Mouse (Mus musculus): ENCODE measurements at regions not wholly inside any gene's neighbourhood (a gene's known extent, or its start where the extent isn't known, plus 50 kb on each side); places are given as distances from the start of the nearest gene placed in this dataset.

DNA sequence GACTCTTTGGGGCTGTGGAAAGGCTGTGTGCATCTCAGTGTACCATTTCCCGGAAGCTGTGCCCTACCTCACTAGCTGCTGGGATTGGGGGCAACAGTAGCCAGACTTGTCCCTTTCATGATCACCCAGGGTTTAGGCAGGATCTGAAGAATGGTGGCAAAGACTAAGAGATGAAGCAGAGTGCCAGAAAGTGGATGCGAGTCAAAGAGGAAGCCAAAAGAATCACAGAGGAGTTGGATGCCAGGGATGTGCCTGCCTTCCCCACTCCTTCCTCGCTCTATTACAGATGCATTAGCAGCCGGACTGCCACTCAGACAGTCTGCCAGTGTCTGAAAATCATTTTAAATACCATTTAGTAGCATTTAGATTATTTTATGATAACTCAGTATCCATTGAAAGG lies 271.5 kb upstream of the Slc24a2 start:
- in situ Hi-C loops (cut with MboI, MseI) = no loop called here

DNA sequence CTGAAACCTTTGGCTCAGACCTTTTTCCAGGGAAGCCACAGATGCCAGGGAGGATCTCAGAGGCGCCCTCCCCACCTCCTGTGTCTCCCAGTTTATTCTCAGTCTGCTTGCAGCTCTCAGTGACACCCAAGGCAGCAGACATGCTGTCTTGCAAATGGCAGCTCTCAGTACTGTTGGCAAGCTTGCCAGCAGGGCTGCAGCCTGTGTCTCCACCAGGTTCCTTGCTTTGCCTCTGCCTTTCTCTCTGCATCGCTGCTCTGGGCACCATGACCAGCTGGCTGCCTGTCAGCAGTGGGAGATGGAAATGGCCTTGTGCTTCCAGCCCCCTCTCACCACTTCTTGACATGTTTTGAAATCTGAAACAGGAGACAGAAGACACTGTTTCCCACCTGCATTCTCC lies 270.2 kb upstream of the Slc24a2 start:
- in situ Hi-C loops (cut with MboI, MseI) = no loop called here

DNA sequence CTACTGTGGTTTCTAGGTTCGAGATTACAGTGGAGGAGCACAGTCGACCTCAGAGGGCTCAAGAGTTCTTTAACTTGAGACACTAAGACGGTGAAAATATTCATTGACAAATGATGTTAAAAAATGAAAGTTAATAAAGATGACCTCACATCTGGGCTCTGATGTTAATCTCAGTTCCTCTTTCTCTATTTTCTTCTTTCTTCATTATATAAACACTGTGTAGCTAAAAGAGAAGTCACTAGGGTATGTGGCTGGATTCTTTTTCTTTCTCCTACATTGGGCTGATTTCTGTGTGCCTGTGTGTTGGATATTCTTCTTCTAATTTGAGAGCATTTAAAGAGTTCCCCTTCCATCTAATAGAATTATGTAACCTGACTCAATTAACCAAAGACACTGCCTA lies 257.5 kb upstream of the Slc24a2 start:
- in situ Hi-C loops (cut with MboI, MseI) = no loop called here

DNA sequence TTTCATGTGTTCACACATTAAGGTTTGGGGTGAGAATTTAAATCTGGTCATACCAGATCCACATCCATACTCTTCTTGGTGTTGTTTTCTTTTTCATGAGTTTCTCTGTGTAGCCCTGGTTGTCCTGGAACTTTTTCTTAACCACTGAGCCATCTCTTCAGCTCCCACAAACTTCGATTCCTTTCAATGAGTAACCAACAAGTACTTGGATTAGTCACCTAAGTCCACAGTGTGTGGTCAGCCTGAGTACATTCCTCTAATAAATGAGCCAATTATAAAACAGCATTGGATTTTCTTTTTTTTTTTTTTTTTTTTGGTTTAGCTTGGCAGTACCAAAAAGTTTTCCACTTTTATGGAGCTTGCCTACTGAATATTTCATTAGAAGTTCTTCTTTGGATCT lies 245.3 kb upstream of the Slc24a2 start:
- in situ Hi-C loops (cut with MboI, MseI) = no loop called here

DNA sequence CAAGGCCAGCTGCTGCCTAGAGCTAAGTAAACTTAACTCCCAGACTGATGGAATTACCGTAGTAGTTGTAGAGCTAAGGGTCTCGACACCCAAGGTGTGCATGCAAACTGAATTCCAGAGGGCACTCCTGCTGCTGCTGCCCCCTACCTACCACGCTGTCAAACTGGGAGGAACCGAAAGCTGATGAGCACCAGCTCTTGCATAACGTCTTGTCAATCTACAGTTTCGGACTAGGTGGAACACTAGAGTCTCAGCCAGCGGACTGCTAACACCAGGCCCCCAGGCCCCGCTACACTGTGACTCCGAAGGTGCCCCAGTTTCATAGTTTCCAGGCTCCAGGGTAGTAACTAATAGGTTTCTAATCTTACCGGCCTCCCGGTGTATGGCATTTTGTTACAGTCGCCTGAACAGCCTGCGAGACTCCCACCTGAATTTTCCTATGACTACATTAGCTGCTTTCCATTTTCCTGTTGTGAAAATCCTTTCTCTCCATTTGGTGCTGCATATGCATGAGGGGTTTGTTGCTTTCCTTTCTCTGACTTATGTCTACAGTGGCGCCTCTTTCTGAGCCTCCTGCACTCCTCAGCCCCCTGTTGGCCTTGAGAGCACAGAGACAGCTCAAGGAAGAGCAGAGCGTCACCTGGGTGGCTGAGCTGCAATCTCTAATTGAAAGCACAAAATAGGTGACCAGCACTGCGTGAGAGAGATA lies 243.2 kb upstream of the Slc24a2 start:
- in situ Hi-C loops (cut with MboI, MseI) = no loop called here

DNA sequence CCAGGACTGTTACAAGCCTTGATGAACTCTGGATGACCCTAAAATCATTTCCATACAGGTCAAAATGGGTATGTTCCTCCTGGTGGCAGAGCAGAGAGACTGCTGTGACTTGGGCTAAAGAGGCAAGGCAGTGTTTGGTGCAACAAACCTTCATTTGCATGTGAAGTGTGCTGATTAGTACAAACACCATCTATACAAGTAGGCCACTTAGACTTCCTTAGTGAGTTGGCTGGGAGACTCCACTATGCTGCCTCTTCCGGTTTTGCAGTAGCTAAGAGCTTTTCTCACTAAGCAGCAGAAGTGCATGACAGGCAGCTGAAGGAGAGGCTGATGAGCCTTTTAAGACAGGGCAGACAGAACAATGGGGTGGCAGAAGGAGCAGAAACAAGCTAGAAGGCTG lies 242.5 kb upstream of the Slc24a2 start:
- in situ Hi-C loops (cut with MboI, MseI) = no loop called here

DNA sequence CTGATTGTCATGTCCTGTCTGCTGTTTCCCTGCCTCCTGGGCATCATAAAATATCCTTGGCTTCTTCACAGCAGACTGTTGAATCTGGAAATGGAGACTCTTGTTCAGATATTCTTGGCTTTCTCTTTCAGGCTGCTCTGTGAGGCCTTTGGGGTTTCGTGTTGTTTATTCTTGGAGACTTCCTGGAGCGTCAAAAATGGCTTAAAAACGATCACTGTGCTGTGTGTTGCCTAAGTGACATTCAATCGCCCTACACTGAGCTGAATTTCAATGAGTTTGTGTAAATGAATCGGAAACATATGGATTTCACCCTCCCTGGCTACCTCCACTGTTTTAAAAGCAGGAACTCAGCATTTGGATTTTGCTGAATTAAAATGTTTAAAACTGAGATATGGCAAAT lies 241.1 kb upstream of the Slc24a2 start:
- in situ Hi-C loops (cut with MboI, MseI) = no loop called here

DNA sequence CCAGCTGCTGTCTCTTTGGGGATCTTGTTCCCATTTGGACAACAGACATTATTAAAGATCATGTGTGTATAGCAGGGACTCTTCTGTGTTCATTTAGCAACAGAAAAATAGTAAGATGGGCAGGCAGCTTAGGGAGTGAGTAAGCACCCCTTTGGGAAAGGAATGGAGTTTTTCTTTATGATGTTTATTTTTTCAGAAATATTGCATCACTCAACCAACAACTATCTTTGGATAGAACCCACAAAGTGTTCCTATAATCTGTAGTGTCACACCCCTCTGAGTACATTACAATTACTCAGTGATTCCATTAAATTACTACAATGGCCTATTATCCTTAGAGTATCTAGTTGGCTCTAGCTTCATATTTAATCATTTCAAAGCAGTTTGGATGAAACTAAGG lies 237.3 kb upstream of the Slc24a2 start:
- in situ Hi-C loops (cut with MboI, MseI) = no loop called here

DNA sequence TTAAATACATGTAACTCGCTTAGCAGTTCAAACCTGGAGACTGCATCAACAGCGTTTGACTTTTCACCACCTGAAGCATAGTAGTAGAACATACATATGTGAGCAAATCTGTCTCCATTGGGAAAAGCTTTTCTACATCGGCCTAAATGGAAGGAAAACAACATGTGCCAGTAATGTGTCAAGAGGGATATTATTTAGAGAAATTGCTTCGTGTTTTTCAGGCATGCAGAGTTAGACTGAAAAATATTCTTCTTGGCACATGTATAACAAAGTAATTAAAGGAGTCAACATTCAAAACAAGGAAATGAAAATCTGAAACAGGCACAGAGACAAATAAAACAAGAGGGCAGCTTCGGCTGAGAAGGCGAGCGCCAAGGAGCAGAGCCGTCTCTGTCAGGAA lies 236.7 kb upstream of the Slc24a2 start:
- in situ Hi-C loops (cut with MboI, MseI) = no loop called here

DNA sequence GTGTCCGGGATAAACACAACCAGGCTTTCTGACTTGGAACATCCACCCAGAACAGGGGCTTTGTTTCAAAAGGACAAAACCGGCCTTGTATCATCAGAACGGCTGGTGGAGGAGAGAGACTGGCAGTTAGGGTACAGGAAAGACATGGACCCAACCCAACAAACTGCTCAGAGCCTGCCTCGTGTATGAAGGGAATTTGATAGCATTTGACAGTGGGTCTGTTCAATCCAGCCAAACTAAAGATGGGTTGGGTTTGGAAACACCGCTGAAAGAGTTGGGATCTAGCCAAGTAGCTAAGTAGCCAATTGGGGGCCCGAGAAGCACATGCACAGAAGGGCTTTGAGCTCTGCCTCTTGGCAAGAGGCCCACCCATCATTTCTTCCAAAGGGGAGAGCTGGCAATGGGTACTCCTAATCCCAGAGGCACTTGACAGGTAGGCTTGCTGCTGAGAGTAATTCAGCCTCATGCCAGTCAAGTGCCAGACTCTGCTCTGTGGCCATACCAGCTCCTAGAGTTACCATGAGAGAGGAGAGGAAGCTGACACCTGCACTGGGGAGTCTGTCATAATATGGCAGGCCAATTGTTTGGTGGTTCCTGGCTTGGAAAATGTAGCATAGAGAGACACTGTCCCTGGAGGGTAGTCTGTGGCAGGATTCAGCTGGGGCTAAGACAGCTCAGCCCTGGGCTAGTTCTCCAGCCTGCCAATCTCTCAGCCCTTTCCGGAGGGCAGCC lies 231.1 kb upstream of the Slc24a2 start:
- in situ Hi-C loops (cut with MboI, MseI) = no loop called here

DNA sequence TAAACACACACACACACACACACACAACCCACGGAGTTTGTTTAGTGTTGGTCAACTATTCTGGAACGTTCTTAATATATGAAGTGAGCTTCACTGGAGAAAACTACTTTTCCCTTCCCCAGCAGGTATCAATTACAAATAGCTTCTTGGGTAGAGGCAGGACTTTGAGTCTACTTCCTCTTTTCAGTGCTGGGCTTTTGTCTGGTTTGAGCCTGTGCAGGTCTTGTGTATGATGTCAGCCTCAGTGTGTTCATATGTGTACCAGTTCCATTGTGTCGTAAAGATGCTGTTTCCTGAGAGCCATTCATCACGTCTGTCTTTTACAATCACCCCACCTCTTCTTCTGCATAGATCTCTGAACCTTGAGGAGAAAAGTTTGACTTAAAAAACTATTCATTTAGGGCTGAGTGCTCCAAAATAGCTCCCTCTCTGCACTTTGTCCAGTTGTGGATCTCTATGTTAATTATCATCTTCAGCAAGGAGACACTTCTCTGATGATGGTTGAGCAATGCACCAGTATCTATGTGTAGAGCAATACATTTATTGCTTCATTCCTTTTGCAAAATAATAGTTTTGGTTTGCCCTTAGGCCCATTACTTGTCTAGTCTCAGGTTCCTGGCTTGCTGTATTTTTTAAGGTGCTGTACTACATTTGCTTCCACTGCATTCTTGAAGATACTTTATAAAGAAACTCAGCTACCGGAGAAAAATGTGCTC lies 225.7 kb upstream of the Slc24a2 start:
- in situ Hi-C loops (cut with MboI, MseI) = no loop called here

DNA sequence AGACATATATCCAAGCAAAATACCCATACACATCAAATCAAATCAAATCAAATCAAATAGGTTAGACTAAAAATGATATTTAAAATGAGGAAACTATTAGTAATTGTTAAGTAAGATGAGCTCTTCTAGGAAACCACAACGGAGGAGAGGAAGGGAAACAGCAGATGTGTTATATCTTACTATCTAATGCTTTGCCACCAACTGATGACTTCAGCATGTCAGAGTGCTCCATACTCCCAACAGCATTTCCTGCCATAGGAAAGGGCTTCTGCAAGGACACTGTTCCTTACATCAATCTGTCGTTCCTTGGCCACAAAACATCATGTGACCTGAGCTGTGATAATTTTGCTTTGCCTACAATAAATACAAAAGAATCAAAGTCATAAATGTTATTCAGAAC lies 221.8 kb upstream of the Slc24a2 start:
- in situ Hi-C loops (cut with MboI, MseI) = no loop called here

DNA sequence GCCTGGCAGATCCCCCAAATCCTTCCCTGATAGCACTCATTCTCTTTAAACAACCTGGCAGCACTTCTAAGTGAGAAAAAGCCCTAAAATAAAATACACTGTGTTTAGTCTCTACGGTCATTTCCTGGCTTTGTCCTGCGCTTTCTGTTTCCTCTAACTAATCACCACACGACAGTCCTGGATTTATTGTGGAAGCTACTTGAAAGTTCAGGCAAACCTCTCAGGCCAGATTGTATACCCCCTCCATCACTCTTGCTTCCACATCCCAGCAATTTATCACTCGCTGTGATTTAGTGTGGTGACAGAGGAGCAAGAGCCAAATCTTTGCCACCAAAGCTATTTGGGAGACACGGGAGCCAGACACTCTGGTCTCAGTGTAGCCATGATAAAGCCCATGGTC lies 221.0 kb upstream of the Slc24a2 start:
- in situ Hi-C loops (cut with MboI, MseI) = no loop called here

DNA sequence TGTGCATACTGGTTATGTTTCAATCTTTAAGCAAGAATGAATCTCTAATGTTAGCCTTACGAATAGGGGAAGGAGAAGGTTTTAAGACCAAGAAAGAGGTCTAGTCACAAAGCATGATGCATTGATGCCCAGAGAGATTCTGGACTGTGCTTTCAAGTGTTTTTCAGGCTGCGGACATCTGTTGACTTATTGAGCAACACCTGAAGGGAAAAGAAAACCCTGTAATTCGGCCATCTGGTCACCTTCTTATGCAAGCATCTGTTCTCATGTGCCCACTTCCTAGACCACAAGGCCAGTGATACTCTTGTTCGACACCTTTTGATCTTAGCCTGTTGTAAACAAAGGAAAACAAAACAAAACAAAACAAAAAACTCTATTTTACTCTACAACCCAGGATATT lies 218.1 kb upstream of the Slc24a2 start:
- in situ Hi-C loops (cut with MboI, MseI) = loop anchor here (10.0 kb wide), 1 partner anchor 246 kb away; no protein-coding TSS in a partner anchor

DNA sequence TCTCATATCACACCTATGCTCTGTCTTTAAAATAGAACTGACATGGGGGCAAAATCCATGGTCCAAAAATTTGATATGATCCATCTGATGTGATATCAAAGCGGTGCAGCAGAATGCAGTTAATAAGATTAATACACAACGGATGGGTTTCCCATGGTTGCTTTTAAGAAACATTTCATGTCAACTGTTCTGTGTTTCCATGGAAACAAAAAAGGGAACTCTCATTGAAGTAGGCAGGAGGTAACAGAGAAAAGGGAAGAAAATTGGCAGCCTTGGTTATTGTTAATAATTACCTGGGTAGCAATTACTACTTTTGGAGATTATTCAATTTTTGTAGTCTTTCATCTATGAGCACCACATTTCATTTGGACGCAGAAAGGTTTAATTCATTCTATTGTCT lies 216.6 kb upstream of the Slc24a2 start:
- in situ Hi-C loops (cut with MboI, MseI) = loop anchor here (10.0 kb wide), 1 partner anchor 248 kb away; no protein-coding TSS in a partner anchor

DNA sequence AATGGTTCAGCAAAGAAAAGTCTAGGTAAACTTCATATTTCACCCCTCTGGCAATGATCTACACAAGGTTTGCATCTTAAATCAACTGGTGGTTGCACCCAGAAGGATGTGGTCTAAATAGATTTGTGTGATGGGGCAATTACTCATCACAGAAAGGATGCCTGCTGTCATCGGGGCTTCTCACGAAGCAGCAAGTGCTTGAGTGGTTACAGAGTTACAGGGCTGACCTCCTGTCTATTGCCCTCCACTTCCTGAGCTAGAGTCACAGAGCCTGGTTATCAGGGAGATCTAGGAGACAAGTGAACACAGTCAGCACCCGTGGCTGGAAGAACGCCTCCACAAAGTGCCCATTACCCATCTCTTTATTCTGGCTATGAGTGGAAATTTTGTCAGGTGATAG lies 203.9 kb upstream of the Slc24a2 start:
- in situ Hi-C loops (cut with MboI, MseI) = no loop called here

DNA sequence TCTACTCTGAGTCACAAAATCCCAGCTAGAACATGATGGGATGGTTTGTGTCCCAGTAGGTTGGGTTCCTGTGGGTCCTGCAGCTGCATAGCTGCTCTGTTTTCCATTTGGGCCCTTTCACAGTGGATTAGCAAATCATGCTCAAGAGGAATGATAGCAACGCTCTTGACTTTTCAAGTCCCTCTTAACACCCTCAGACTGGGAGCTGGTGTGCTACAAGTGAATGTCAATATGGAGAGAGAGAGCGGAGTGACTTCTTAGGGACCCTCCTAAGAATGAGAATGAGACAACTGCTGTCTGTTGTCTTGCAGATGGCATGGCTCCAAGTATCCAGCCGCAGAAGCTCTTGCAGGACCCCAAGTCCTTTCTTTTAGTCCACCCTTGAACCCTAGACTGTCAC lies 198.1 kb upstream of the Slc24a2 start:
- in situ Hi-C loops (cut with MboI, MseI) = no loop called here

DNA sequence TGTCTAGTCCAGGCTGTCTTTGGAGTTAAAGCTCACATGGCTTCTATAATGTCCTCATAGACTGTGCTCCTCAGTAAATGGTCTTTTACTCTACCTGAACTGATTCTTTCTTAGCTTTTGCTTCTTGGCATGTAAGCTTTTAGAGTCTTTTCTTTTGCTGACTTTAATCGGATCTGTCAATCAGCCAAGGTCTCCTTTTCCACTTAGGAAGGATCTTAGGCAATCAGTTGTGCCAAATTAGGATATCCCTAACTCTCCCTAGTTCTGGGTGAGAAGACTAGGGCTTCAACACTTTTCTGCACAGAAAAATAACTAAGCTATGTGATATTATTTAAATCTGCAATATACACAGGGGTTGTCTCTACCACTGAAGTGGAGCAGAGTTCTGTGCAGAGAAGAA lies 193.8 kb upstream of the Slc24a2 start:
- in situ Hi-C loops (cut with MboI, MseI) = no loop called here

DNA sequence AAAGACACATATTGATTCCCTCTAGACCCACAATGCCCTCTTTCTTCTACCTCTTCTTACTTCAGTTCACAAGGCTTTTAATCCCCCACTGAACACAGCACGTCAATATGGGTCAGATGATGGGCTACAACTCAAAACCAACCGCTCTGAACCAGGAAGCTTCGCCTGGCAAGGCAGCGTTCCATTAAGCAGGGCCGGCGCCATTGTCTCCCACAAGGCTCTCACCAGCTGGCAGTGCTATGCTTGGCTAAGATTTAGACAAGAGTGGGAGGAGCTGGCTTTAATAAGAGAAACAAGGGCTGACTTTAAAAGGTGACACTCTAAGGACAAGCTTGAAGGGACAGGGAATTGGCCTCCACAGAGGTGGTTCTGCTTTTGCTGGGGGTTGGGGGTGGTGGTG lies 192.3 kb upstream of the Slc24a2 start:
- in situ Hi-C loops (cut with MboI, MseI) = no loop called here

DNA sequence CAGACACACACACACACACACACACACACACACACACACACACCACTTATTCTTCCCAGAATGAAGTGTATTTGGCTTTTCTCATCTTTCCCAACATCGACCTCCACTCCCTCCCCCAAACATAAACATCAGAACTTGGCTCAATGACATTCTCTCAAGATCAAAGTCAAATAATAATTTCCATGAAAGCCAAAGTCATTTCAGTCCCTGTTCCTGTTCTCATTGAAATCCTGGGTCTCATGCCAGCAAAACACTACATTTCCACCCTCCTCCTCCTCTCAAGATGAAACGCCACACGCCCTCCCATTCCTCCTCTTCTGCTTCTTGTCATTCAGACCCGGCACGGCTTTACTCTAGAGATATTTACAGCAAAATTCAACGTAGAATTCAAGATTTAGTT lies 173.1 kb upstream of the Slc24a2 start:
- in situ Hi-C loops (cut with MboI, MseI) = no loop called here

DNA sequence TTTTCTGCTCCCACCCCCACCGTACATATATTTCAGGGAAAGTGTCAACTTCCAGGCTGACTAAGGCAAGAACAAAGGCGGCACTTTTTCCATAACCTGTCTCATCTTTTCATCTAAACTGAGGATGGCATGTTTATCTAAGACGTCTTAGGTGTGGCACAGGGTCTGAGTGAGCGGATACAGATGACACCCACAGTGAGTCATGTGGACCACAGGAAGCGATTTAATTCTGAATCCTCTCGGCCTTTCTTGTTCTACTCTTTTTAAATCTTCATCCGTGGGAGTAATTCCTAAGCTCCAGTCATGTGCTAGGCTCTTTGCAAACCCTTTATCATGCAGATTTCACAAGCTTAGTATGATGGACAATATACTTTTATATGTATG lies 171.9 kb upstream of the Slc24a2 start:
- in situ Hi-C loops (cut with MboI, MseI) = no loop called here

DNA sequence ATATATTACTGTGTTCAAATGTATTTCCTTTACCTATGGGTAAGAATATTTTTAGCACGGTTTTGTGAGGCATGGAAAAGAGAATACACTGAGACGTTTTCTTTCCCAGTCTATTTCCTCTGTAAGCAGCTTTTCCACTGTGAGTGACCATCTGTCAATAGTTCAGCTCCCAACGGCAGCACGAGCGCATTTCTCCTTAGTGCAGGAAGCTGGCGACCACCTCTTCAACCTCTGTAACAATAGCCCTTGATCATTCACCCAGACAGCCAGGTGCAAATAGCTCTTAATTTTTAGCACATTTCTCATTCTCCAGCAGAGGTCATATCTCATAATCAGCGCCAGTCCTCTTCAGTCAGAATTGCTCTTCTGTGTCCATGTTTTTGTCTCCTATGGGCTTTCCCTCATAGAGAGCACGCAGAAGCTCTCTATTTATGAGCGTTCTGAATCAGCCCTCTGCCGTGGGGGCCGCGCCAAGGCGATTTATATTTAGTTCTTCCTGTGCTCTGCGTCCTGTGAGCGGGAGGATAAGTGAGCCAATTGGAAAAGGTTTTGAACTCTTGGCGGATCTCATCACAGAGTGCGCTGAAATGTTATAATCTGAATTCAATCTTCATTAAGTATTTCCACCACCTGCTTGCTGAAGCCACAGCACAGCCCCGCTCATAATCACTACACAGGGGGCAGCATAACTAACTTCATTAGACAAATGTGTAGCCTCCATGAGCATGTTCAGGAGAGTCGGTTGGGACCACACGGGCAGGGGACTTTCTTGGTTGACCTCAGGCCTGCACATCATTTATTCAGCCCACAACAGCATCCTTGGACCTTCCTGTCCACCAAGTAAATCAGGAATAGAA lies 171.3 kb upstream of the Slc24a2 start:
- in situ Hi-C loops (cut with MboI, MseI) = no loop called here
